In genomic region chr12:11221524-11222330, GRCm38 (mm10) we compare ENCODE assay signal across 10 mouse cellular contexts. TPM values are rescaled to one million over a fixed set of nuclear protein-coding genes. Genes with fewer than 3 reads are reported as not detected.
A peak's percentile ranks its signal among the peaks of the same experiment; 100 is the strongest.
DNase-seq lines count a peak whose midpoint lies in the region; ATAC-seq and TF ChIP-seq lines count a peak whose summit lies in the region.
"Had no signal": no experiment of that assay in that cellular context is flagged by ENCODE, and none has a peak within 500 bp of the region (broad histone marks: within the 10 kb centered on the region; RNA-seq: fewer than 3 reads in every experiment).

No protein-coding gene starts in this region.

- intact Hi-C loops in gastrocnemius, adult 2 months (cut with DNase I) = no loop called here

- DNase-seq in kidney, postnatal 14 days = peak; percentile 13
- no peak for DNase-seq in kidney, adult 2 months
- peak; percentile 39 for DNase-seq in gastrocnemius, adult 2 months
- peak; percentile 32 for DNase-seq in retina, postnatal 1 day
- no peak for DNase-seq in thymus, postnatal 10 days (ENCODE audit: low spot score in 2 of 2)
- no peak for DNase-seq in frontal cortex, adult 2 months (ENCODE audit: extremely low spot score in 1 of 2, low spot score in 1 of 2)
- no peak for DNase-seq in right cerebral cortex, postnatal 25 days

- no peak overlapping the region; the same call in 1 of the 2 replicates for H3K4me2 ChIP-seq in hindbrain, embryonic 15.5 days

- no peak for TF ChIP-seq POLR2A in kidney, adult 2 months (IDR thresholded peaks at IDR 0.05; ENCODE audit: low read depth, low read length)

- peak; percentile 77 for ATAC-seq in hindbrain, embryonic 15.5 days (ENCODE audit: low FRiP score, low read depth)

- H3K9me3 ChIP-seq in hindbrain, embryonic 15.5 days = no peaks in the 10 kb centered on the region

- no peak overlapping the region for H3K4me3 ChIP-seq in kidney, adult 2 months (ENCODE audit: insufficient read depth, low read depth, low read length)
- peak overlapping the region; percentile 66 for H3K4me3 ChIP-seq in gastrocnemius, adult 2 months
- no peak overlapping the region for H3K4me3 ChIP-seq in hindbrain, embryonic 15.5 days

- no peak overlapping the region for H3K27ac ChIP-seq in kidney, adult 2 months (ENCODE audit: insufficient read depth, low read depth, low read length)
- peak overlapping the region; percentile 85 for H3K27ac ChIP-seq in gastrocnemius, adult 2 months
- H3K27ac ChIP-seq in hindbrain, embryonic 15.5 days (replicated peaks) = 0 out of 2 replicates have a peak overlapping the region, but pooled peaks have one; percentile 39

- peaks cover 5% of the 10 kb centered on the region; the same call in 1 of the 2 replicates for H3K4me1 ChIP-seq in kidney, adult 2 months (ENCODE audit: control insufficient read depth, insufficient read depth, low read length)
- H3K4me1 ChIP-seq in hindbrain, embryonic 15.5 days (replicated peaks) = peaks cover 12% of the 10 kb centered on the region; the same call in 1 of the 2 replicates

- WGBS in kidney, adult 2 months = 62% methylated on average over 20 of the region's 20 CpGs
- 46% methylated on average over 20 of the region's 20 CpGs for WGBS in hindbrain, embryonic 15.5 days

- H3K36me3 ChIP-seq in kidney, adult 2 months (ENCODE audit: control insufficient read depth, insufficient read depth, low read length) = no peaks in the 10 kb centered on the region
- H3K36me3 ChIP-seq in hindbrain, embryonic 15.5 days = no peaks in the 10 kb centered on the region

- 0 out of 2 replicates have a peak, but pooled peaks cover 1% of the 10 kb centered on the region for H3K27me3 ChIP-seq in kidney, adult 2 months (replicated peaks; ENCODE audit: control insufficient read depth, insufficient read depth, low read length)
- no peaks in the 10 kb centered on the region for H3K27me3 ChIP-seq in hindbrain, embryonic 15.5 days
- H3K27me3 ChIP-seq: CH12.LX had no signal

- H3K9ac ChIP-seq in hindbrain, embryonic 15.5 days = no peak overlapping the region

- no peak for TF ChIP-seq CTCF in kidney, adult 2 months (conservative IDR thresholded peaks at IDR 0.05; ENCODE audit: insufficient read depth, insufficient read length, low read depth, low read length)
- TF ChIP-seq CTCF in gastrocnemius, adult 2 months (IDR thresholded peaks at IDR 0.05) = no peak

RNA-seq across cellular contexts. Expression of gene Msgn1, which starts 13.0 kb away (rescaled TPM):
- not detected in 2 replicates for polyA plus RNA-seq in kidney, adult 2 months (2012; rRNA removed)
- total RNA-seq in gastrocnemius, adult 2 months (2021) = not detected
- not detected in 2 replicates for polyA plus RNA-seq in hindbrain, embryonic 15.5 days (2015; fragmentation: Nextera tagmentation; extraction: Ambion mirVana)
- polyA plus RNA-seq in frontal cortex, adult 2 months (2012; rRNA removed) = not detected in 2 replicates
- total RNA-seq: CH12.LX; neutrophil, adult 5-6 weeks had no signal

RNA-seq across cellular contexts. Expression of gene Gen1, which starts 43.9 kb away (rescaled TPM):
- polyA plus RNA-seq in kidney, adult 2 months (2012; rRNA removed) = 0.15 and 0.19 TPM in 2 replicates
- 1 to 10 TPM; 2.2 to 3.2 TPM for total RNA-seq in gastrocnemius, adult 2 months (2021)
- 1.8 and 3.7 TPM in 2 replicates for polyA plus RNA-seq in hindbrain, embryonic 15.5 days (2015; fragmentation: Nextera tagmentation; extraction: Ambion mirVana)
- 0.44 and 0.52 TPM in 2 replicates for polyA plus RNA-seq in frontal cortex, adult 2 months (2012; rRNA removed)

RNA-seq across cellular contexts. Expression of gene Smc6, which starts 44.0 kb away (rescaled TPM):
- 7.6 and 10.8 TPM in 2 replicates for polyA plus RNA-seq in kidney, adult 2 months (2012; rRNA removed)
- 10 to 100 TPM; 30.3 to 43.4 TPM for total RNA-seq in gastrocnemius, adult 2 months (2021)
- 91.6 and 108 TPM in 2 replicates for polyA plus RNA-seq in hindbrain, embryonic 15.5 days (2015; fragmentation: Nextera tagmentation; extraction: Ambion mirVana)
- 31.1 and 39.6 TPM in 2 replicates for polyA plus RNA-seq in frontal cortex, adult 2 months (2012; rRNA removed)

Comparison
In these comparisons a context has a peak if more than half of its experiments do, and no peak if none do; other contexts are left out.
1. DNase-seq: peak in kidney, postnatal 14 days (single experiment), gastrocnemius, adult 2 months (single experiment) and retina, postnatal 1 day (single experiment); none in kidney, adult 2 months (single experiment), thymus, postnatal 10 days (0 of 2), frontal cortex, adult 2 months (0 of 2) and right cerebral cortex, postnatal 25 days (single experiment).